Mouse (Mus musculus): ENCODE measurements around the gene Il3. TPM values are rescaled to one million over a fixed set of nuclear protein-coding genes. Genes with fewer than 3 reads are reported as not detected.
"Not testable (repeated sequence)": the region's sequence is repeated elsewhere in the genome, so short reads cannot be mapped to it uniquely, and the experiment has no call there.

The Il3 gene
- total RNA-seq (2017), result not detected in 3 replicates

DNA sequence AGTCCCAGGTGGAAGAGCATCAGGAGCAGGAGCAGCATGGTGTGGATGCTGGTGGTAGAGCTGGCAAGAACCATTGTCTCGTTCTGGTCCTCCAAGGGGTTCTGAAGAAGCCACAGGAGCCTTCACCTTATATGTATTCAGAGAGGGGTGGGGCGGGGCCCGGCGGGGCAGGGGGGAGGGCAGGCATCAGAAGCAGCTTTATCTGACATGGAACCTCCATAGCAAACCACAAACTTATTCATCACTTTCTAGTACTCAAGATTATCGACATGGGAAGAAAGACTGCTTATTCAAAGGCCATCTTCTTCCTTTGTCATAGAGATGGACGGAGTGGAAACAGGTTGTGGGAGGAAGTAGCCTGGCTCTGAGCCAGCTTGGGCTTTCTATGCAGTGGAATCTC is at the start of gene Il3:
Il3 (minus strand) TSS at position 101 of the 400 bp plus-strand sequence.
- ATAC-seq (replicated peaks; ENCODE audit: insufficient number of reproducible peaks, low FRiP score, low TSS enrichment, poor library complexity, severe bottlenecking), result no peak

DNA sequence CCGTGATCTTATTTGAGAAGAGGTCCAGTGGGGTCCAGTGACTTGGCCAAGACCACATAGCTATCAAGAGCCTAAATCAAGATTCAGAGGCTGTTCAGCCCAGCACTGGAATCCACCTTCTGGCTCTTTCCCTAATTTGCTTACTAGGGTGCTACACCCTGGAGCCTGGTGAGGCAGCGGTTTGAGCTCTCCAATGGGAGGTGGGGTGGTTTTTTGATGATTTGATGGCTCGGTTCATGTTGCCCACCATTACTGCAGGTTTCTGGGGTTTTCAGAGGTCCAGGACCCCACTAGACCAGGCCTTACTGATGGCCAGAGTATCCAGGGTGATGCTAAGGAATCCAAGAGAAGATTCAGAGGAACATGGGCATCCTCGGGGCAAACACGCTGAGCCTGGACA is 48.3 kb upstream of the Il3 start:
- no peak for ATAC-seq (replicated peaks; ENCODE audit: insufficient number of reproducible peaks, low FRiP score, low TSS enrichment, poor library complexity, severe bottlenecking)

DNA sequence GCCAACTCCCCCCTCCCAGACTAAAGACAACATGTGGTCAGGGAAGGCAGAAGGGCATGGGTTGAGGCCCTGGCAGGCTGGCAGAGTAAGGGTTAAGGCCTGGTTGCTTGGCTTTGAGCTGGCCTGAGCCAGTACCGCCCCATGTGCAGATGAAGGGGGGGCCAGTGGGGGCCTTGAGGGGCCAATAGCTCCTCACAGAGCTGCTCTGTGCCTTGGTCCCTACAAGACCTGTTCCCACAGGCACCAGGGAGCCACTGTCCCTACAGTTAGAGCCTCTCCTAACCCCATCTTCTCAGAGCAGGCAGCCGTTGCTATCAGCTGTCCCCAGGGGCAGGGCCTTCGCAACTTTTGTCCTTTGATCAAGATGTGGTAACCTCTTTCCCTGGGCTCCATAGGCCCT is 47.7 kb upstream of the Il3 start:
- ATAC-seq (replicated peaks; ENCODE audit: insufficient number of reproducible peaks, low FRiP score, low TSS enrichment, poor library complexity, severe bottlenecking), result no peak

DNA sequence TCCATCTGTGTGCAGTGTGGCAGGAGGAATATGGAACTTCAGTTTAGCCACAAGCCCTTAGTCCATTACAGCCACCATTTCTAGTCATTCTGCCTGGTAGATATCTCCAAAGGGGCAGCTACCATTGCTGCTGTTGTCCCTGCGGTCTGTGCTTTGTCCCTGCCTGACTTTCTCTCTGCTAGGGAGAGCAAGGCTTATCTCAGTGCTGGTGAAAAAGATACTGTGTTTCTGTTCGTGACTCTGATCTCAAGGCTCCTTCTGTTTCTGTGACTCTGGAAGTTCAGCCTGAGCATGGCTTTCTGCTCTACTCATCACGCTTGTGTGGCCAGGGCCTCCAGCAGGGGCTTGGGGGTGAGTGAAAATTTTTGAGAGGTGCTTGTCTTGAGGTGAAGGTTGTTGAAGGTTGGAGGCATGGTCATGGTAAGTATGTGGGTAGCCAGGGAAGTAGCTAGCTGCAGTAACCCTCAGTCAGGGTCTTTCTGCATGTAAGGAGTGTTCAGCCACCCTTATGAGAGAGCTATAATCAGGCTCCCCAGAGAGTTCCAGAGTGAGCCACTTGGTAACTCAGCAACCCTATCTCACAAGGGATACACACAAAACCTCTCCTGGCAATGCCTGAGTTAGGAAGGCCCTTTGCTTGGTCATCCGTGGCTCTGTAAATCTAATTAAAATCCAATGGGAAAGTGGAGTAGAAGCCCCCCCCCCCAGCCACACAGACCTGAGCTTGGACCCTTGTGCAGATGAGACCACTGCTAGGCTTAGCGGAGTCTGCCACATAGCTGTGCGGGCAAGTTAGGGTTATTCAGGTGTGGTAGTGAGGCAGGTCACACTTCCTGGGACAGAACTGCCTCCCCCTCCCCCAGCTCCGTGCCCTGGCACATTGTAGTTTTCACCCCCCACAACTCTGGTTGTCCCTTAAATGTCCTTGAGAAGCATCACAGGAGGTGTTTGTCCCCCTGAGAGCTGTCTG is 46.6 kb upstream of the Il3 start:
- ATAC-seq (replicated peaks; ENCODE audit: insufficient number of reproducible peaks, low FRiP score, low TSS enrichment, poor library complexity, severe bottlenecking), result no peak

DNA sequence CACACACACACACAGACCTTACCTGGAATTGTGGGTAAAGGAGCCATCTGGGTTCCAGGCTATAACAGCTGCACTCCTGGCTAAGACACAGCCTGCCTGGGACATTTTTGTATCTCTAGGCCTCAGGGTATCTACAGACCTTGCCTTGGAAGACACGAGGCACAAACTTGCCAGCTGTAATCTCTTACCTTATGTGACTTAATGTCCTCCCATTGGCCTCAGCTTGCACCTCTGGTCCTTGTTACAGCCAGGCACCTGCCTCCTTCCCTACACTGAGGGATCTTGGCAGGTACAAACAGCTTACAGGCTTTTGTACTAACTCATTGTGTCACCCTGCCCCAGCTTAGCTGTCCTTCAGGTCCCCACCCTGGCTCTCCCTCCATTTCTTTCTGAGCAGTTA is 45.5 kb upstream of the Il3 start:
- no peak for ATAC-seq (replicated peaks; ENCODE audit: insufficient number of reproducible peaks, low FRiP score, low TSS enrichment, poor library complexity, severe bottlenecking)

DNA sequence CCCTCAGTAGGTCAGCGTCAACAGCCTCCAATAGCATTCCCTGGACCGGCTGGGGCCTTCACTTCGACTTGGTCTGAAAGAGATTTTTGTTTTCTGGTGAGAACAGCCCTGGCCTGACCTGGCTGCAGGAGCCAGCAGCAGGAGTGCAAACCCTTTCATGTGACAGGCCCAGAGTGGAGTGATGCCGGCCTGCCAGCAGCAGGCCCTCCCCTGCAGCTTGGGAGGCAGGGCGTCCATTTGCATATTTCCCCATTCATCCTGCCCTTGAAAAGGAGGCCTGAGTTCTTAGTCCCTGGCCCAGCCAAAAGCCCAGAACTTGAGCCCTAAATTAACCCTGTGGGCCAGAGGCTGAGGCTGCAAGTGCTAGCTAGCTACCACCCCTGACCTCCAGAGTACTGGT is 44.9 kb upstream of the Il3 start:
- ATAC-seq (replicated peaks; ENCODE audit: insufficient number of reproducible peaks, low FRiP score, low TSS enrichment, poor library complexity, severe bottlenecking), result no peak

DNA sequence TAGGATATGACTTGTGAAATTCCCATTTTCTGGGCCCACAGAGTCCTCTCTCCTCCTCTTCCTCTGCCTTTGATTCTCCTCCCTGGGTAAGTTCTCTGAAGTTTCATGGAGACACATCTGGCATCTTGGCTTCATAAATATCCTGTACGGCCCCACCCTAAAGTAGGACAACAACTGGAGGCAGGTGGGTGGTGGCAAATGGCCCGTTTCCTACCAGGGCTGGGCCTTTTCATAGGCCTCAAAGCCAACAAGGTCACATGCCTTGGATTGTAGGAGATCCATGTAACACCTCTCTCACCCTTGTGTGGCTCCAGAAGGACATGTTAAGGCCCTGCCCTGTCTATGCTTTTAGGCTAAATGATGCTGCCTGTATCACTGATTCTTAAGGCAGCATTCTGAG is 43.5 kb upstream of the Il3 start:
- ATAC-seq (replicated peaks; ENCODE audit: insufficient number of reproducible peaks, low FRiP score, low TSS enrichment, poor library complexity, severe bottlenecking), result no peak

DNA sequence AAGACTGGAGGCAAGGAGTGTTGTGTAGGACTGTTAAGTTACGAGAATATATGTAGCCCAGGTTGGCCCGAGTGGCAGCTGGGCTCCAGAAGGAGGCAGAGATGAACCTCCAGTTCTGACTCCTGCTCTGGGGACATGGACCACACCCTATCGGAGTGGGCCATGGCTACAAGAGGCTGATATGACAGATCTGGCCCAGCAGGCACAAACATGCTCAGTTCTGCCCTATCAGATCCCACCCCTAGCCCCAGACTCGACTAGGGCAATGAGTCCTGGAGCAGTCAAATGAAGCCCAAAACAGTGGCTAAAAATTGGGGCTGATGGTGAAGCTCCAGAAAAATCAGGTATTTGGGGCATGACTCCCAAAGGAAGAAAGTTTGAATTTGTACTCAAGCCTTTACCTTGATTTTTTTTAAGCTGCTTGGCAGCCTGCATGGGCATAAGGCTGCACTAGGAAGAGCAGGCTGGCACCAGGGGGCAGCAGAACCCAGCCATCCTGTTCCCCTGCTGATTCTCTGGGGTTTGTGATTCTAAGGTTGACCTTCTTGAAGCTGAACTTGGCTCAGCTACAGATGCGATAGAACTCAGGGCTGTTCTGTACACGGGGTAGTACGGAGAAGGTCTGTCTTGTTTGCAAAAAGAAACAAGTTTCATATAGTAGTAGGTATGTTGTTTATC is 40.2 kb upstream of the Il3 start:
- no peak for ATAC-seq (replicated peaks; ENCODE audit: insufficient number of reproducible peaks, low FRiP score, low TSS enrichment, poor library complexity, severe bottlenecking)

DNA sequence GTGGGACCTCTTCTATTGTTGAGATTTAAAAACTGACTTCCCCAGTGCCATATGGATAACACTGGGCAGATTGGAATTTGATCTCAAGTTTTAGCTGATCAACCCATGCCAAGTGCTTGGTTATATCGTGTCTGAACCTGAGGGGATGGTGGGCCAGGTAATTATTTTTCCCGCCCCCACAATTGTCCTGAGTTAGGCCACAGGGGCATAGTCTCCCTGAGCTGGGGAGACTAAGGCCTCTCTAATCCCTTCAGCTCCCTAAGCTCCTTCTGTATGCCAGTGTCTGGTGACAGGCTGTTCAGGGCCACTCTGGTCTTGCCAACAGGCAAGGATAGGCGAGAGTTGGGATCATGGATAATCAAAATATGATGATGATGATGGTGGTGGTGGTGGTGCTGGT is 38.3 kb upstream of the Il3 start:
- ATAC-seq (replicated peaks; ENCODE audit: insufficient number of reproducible peaks, low FRiP score, low TSS enrichment, poor library complexity, severe bottlenecking), result no peak

DNA sequence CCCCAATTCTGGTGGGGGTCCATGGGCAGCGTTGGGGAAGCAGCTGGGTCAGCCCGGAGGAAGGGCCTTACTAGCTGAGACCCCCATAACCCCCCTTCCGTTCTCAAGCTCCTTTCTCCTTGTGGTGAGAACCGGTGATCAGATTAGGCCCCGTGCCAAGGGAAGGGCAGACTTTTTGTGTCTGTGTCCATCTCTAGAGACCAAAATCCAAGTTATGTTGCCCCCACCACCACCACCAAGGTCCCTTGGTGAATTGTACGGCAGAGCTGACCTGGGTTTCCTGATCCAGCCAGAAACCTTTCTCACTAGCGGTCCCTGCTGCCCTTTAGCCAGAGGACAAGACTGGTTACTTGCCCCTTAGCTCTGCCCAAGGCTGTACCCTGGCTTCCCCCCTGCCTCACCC is 37.4 kb upstream of the Il3 start:
- no peak for ATAC-seq (replicated peaks; ENCODE audit: insufficient number of reproducible peaks, low FRiP score, low TSS enrichment, poor library complexity, severe bottlenecking)

DNA sequence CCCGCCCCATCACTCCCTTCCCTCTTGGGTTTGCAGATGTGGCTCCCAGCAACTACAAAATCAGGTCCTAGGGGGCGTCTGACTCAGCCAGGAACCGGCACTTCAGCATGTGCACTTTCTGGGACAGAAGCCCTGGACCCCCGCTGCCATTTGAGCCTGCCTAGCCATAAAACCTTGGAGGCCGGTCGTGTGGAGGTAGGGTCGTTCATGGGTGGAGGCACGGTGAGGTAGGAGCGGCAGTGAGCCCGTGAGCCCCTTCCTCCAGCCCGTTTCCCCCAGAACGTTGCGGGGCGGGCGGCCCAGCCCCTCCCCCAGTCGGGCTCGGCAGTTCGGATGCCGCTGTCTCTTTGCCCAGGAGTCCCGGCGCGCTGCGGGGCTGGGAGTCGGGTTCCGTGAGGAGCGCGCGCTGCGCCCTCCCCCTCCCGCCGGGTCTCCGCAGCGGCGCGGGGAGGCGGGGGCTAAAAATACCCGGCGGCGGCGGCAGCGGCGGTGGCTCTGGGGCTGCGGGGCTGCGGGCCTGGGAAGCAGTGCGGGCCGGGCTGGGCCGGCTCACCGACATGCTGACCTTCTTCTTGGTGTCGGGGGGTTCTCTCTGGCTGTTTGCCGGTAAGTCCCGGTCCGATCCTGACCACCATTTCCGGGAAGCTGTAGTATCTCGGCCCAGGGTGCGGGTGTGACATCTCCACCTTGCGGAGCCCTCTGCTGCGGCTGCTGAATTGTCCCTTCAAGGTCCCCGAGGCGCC is 36.8 kb upstream of the Il3 start, which contains the start of gene Acsl6:
Acsl6 (plus strand) TSS at position 71 of the 743 bp plus-strand sequence.
- ATAC-seq (replicated peaks; ENCODE audit: insufficient number of reproducible peaks, low FRiP score, low TSS enrichment, poor library complexity, severe bottlenecking), result no peak

DNA sequence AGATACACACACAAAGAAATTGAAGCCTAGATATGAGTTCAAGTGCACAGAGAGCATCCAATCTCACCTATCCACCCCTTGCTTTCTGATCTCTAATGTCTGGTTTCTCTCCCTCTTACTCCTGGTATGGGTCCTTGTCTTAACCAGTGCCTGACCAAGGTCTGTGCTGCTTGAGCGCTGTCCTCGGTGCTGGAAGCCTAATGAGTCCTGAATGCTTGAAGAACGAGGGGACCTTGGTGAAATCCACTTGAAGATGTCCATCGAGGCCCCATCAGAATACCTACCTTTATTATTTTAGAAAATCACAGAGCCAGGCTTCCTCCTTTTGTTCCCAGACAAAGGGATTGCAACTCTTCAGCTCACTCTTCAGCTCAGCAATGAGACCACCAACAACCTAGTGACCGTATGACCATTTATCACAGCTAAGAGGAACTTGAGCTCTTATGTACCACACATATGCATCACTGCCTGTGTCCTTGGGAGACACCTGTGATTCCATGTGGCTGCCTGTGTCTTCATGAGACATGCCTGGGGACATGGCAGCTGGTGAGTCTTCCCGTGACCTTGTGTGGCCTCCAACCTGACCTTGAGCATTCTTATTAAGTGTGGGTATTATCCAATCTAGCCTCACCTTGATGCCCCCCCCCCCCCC is 36.1 kb upstream of the Il3 start:
- no peak for ATAC-seq (replicated peaks; ENCODE audit: insufficient number of reproducible peaks, low FRiP score, low TSS enrichment, poor library complexity, severe bottlenecking)

DNA sequence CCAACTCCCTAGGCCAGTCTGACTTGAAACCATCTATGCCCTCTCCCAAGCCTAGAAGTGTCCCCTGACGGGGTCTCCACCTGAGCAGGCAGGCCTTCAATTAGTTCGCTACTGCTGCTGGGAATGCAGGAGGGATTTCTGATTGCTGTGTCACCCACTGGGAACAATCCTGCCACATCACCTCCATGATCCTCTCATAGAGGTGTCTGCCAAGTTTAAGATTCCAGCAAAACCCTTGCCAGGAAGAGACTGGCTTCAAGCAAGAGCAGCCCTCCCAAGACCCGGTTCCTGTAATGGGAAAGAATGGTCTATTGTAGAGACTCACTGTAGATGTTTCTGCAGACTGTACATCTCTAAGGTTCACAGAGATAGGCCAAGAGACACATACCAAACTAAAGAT is 35.5 kb upstream of the Il3 start:
- no peak for ATAC-seq (replicated peaks; ENCODE audit: insufficient number of reproducible peaks, low FRiP score, low TSS enrichment, poor library complexity, severe bottlenecking)

DNA sequence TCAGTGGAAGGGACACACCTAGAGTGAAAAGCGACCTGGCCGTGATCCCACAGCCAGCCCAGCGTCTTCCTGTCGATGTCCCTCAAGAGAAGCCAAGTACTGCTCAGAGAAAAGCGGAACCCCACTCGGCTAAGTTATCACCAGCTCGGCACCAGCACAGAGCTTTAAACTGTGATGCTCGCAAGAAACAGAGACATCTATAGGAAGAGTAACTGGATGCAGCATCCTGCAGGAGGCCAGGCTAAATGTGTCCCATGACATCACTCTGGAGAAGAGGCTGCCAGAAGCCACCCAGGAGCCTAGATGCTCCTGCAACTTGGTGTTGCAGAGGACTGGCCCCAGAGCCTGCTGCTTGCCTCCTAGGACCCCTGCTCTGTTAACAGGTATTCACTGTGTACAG is 34.9 kb upstream of the Il3 start:
- no peak for ATAC-seq (replicated peaks; ENCODE audit: insufficient number of reproducible peaks, low FRiP score, low TSS enrichment, poor library complexity, severe bottlenecking)

DNA sequence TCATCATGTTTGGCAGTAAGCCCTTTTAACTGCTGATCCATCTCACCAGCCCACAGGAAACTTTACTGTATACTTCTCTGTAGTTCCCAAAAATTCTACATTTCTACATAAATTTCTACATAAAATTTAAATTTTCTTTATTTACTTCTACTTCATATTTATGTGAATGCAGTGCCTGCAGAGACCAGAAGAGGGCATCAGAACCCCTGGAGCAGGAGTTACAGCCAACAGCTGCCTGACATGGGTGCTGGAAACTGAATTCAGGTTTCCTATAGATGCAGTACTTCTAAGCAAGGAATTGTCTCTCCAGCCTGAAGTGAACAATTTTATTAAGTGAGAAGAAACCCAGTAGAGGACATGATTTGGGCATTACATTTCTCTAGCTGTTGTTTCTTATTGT is 31.7 kb upstream of the Il3 start:
- ATAC-seq (replicated peaks; ENCODE audit: insufficient number of reproducible peaks, low FRiP score, low TSS enrichment, poor library complexity, severe bottlenecking), result no peak

DNA sequence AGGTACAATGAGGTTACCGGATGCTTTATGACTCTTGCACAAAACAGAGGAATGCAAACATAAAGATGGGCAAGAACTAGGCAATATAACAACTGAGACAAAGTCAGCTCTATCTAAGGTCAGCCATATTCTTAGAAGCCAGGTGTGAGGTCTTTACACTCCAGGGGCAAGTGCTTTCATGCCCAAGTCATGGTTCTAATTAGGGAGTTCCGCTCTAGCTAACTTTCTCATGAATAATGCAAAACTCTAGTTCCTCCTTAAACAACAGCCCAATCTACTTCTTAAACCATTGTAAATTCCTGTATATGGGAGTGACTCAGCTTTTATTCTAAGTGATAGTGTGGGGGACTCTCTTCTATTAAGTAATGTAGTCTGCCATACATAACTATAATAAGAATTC is 30.4 kb upstream of the Il3 start:
- not testable (repeated sequence) for ATAC-seq (replicated peaks; ENCODE audit: insufficient number of reproducible peaks, low FRiP score, low TSS enrichment, poor library complexity, severe bottlenecking)

DNA sequence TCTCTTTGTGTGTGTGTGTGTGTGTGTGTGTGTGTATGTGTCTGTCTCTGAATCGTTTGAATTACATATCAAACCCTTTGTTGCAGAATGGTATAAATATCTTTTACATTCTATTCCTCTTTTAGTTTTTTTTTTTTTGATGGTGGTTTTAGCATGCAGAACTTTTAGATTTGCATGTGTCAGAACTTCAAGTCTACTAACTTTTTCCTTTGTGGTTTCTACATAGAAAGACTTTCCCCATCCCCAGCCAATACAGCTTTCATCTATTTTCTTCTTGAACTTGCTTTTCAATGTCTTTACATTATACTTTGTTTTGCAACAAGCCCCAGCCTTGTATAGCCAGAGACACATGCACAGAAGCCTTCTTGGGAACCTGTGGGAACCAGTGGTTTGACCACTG is 29.7 kb upstream of the Il3 start:
- ATAC-seq (replicated peaks; ENCODE audit: insufficient number of reproducible peaks, low FRiP score, low TSS enrichment, poor library complexity, severe bottlenecking), result no peak

DNA sequence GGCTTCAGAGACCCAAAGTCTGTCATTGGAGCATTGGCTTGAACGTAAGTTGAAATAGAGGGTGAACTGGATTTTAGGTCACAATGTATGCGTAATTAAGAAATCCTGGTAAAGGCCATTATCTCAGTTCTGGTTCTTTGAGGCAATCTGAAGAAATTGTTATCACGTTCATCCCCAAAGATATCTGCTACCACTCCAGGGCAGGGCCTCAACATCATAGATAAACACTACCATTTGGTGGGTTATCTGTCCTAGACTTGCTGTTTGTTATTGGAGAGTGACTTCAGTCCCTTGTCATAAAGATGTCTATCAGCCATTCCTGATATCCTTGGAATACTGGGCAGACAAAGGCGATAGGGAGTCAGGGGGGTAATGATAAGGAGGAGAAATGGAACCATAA is 28.9 kb upstream of the Il3 start:
- no peak for ATAC-seq (replicated peaks; ENCODE audit: insufficient number of reproducible peaks, low FRiP score, low TSS enrichment, poor library complexity, severe bottlenecking)

Data from monocyte, adult 5-6 weeks (primary cell).